Mouse (Mus musculus) ES-E14 (cell line): Measurements from ENCODE around the gene Abcc9.

Experiments used
- CHD2 ChIP-seq: IDR thresholded peaks from 2 replicates; pipeline ENCODE4 v1.6.1; 2014; ENCODE audit warnings: mild to moderate bottlenecking, low read depth, low read length, inconsistent platforms
- HCFC1 ChIP-seq: IDR thresholded peaks from 2 replicates; pipeline ENCODE4 v1.6.1; 2012; ENCODE audit warnings: low read length, inconsistent platforms, borderline replicate concordance; ENCODE audit not compliant: insufficient read depth
- MAFK ChIP-seq: IDR thresholded peaks from 2 replicates; pipeline ENCODE4 v1.6.1; 2014; ENCODE audit warnings: mild to moderate bottlenecking, low read depth, low read length, inconsistent platforms; ENCODE audit not compliant: insufficient read depth
- ZC3H11A ChIP-seq: IDR thresholded peaks from 2 replicates; pipeline ENCODE4 v1.6.1; 2012; ENCODE audit warnings: low read depth, mild to moderate bottlenecking, inconsistent platforms, low read length, borderline replicate concordance
- ZNF384 ChIP-seq: IDR thresholded peaks from 2 replicates; pipeline ENCODE4 v1.6.1; 2012; ENCODE audit warnings: low read depth, low read length, inconsistent platforms

- TF ChIP-seq CHD2 (no peak), HCFC1 (no peak), ZC3H11A (no peak), MAFK (no peak), ZNF384 (no peak)
Observed at GRCm38 (mm10) chr6:142616659-142617058, 85.5 kb downstream of the Abcc9 start.
